Mouse (Mus musculus): ENCODE measurements around the gene Pik3r2.
A peak's percentile ranks its signal among the peaks of the same experiment; 100 is the strongest.

Pik3r2 gene

DNA sequence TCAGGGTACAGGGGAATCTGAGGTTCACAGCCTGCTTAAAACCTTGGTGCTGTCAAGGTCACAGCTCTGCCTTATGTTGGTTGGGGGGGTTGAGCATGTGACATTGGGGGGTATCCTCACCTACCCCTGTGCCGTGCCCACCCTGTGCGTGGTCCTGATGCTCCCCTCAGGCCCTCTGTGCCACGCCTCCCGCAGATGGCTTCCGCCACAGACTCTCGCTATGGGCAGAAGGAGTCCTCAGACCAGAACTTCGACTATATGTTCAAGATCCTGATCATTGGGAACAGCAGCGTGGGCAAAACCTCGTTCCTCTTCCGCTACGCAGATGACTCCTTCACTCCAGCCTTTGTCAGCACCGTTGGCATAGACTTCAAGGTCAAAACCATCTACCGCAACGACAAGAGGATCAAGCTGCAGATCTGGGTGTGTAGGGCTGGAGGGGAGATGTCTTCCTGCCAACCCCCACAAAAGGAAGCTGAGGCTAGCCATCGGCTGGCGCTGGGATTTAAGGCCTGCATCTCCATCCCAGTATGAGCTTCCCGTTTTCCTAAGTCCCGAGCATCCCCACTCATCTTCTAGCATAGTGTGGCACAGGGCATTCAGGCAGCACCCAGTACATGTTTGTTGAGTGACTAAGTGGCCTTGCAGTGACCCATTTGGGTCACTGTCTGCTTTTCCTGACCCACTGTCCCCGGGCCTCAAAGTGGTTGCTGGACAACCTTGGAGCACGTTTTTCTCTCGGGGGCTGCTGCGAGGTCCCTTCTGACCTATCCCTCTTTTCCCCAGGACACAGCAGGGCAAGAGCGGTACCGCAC is 20.6 kb downstream of the Pik3r2 start:
- peak; percentile 4 for DNase-seq

DNA sequence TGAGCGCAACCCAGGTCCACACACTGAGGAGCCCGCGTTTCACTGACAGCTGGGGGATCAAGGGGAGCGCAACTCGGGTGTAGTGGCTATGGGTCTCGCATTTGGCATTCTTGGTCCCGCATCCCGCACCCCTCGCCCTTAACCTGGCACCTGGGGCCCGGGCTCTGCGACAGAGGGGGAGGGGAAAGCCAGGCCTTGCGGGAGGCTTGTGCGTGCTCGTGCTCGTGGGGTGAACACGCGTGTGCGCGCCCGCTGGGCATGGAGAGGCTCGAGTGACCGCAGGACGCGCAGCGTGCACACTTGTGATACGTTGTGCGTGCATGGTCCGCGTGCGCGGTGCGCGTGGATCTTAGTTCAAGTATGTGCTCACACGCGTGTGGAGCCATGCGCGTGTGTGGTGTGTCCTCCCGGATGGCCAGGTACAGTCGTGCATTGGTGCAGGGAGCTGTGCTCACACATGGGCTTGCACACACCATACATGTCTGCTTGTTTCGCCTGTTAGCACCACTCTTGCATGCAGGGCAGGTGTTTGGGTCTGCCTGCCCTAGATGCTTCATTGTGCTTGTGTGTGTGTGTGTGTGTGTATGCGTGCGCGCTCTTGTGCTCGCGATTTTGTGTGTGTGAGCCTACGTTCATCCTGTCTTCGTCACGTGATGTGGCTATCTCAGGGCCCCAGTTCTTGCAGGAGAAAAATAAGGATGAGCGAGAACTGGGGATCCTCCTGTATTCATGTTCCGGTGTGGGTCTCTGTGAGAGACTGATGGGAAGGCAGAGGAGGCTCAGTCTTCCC is 21.4 kb downstream of the Pik3r2 start:
- DNase-seq: peak; percentile 84

DNA sequence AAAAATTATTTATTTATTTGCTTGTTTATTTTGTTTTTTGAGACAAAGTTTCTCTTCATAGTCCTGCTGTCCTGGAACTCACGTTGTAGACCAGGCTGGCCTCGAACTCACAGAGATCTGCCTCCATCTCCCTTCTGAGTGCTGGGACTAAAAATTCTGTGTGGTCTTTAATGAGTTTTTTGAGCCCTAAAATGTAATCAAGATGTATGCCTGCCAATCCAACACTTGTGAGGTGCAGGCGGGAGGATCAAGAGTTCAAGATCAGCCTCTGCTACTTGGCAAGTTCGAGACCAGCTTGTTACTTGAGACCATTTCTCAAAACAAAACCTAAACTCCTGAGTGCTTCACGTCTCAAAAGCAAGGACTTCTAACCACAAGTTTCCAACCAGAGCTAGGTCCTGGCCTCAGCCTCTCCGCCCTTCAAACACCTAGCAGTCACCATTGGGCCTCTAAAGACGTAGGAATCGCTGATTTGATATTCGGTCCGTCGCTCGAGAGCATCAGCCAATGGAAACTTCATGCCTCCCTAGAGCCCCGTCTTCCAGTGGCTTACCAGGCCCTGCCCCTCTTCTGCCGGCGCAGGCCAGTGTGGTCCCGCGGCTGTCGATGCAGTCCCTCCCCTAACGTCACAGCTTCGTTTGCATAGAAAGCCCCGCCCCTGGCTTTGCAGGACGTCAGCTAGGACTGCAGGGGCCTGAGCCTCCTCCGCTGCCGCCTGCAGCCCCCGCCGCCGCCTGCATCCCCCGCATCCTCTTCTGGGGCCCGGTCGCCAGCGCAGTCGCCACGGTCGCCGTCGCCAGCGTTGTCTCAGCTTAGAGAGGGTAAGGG is 22.3 kb downstream of the Pik3r2 start, which contains the start of gene Rab3a:
Rab3a (plus strand) TSS at position 637 of the 828 bp plus-strand sequence.
- DNase-seq: peak; percentile 99

DNA sequence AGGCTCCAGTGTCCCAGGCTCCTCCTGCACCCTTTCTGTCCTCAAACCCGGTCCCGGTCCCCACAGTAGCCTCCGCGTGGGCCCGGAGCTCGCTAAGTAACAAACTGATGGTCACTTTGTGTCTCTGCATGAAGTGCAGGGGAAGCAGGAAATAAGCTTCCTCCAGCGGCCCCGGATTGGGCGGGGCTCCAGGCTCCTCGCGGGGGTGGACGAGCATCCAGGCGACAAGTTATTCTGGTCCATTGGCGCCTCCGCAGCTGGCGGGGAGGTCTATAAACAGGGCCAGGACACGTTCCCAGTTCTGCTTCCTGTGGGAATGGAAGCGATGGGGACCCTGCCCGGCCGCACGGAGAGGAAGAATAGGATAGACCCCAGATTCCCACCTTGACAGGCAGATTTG is 23.4 kb downstream of the Pik3r2 start:
- DNase-seq: peak; percentile 96

DNA sequence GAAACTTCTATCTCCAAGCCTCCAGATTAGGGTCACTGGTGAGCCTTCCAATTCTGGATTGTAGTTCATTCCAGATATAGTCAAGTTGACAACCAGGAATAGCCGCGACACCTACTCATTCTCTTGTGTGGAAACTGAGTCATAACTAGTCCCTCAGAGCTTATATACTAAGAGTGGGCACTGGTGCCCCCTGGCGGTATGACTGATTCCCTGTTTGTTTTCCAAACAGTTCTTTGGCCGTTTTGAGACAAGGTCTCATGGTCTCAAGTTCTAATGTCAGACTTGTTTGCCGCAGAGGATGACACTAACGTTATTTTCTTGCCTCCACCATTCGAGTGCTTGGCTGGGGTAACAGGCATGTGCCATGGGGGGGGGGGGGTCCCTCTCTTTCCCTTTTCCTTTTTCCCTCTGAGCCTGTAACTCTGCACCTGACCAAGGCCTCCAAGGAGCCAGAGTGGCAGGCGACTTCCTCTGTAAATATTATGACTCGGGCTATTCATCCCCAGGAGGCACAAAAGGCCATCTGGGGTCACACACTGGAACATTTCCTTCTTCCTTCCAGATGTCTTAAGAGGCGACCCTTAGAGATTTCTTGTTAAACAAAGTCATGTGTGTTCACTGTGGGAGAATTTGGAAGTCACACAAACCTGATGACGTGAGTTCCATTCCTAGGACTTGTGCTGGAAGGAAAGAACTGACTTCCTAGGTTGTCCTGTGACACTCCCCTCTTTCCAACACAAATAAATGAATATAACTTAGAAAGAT is 24.3 kb downstream of the Pik3r2 start:
- DNase-seq: peak; percentile 86

DNA sequence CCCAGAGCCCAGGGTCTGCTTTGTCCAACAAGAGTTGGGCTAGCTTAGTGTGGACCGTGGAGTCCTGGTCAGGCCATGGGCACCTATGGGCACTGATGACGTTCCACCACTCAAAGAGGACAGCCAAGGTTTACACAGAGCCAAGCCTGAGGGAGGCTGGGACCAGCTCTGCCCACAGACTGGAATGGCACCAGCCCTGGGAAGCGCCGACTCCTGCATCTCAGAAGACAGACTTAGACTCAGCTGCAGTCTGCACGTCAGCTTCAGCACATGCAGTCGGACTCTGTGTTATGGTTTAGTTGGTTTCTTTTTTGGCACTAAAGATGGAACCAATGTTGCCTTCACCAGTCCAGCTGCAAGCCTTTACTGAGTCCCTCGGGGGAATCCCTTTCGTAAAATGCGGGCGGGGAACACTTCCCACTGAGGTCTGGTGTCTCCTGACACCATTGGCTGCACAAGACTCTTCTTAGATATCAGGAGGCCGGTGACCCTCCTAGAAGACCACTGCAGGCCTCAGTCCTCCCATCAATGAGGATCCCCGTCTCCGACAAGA is 26.3 kb downstream of the Pik3r2 start:
- DNase-seq: no peak

DNA sequence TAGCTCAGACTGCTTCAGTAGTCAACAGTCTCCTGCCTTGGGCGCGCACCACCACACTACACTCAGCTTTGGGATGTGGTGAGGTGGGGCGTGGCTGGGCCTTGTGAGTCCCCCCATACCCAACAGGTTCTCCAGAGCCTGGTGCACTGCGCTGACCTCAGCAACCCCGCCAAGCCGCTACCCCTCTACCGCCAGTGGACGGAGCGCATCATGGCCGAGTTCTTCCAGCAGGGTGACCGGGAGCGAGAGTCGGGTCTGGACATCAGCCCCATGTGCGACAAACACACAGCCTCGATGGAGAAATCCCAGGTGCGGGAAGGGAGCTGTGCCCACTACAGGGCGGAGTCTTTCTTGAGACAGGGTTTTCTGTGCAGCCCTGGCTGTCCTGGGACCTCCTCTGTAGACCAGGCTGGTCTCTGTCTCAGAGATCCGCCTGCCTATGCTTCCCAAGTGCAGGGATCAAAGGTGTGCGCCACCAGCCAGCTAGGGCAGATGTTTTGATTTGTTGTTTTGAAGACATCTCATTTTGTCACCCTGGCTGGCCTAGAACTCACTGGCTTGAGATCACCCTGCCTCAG is 27.3 kb downstream of the Pik3r2 start:
- DNase-seq: peak; percentile 6

DNA sequence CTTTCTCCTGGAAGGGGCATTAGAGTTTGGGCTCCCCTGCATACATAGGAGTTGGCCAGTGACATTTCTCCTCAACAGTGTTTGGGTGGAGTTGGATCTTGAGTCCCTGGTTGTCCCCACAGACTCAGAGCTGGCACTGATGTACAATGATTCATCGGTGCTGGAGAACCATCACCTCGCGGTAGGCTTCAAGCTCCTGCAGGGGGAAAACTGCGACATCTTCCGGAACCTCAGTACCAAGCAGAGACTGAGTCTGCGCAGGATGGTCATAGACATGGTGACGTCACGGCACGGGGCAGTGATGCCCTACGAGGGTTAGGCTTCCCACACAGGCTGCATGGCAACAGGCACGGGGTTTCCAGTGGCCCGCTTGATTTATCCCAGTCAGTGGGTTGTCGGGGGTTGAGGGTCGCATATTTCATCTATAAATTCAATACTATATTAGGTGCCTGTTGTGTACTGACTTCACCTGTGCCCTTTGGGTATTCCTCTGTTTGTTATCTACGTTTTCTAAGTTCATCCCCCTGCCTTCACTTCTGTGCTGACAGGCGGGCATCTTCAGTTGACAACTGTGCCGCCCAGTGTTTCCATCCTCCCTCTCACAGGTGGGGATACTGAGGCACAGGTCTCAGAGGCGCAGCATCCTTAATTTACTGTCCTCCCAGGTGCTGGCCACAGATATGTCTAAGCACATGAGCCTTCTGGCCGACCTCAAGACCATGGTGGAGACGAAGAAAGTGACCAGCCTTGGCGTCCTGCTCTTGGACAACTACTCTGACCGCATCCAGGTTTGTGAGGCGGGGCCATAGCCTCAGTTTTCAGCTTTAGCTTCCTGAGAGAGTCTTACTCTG is 28.0 kb downstream of the Pik3r2 start:
- DNase-seq: peak; percentile 1

DNA sequence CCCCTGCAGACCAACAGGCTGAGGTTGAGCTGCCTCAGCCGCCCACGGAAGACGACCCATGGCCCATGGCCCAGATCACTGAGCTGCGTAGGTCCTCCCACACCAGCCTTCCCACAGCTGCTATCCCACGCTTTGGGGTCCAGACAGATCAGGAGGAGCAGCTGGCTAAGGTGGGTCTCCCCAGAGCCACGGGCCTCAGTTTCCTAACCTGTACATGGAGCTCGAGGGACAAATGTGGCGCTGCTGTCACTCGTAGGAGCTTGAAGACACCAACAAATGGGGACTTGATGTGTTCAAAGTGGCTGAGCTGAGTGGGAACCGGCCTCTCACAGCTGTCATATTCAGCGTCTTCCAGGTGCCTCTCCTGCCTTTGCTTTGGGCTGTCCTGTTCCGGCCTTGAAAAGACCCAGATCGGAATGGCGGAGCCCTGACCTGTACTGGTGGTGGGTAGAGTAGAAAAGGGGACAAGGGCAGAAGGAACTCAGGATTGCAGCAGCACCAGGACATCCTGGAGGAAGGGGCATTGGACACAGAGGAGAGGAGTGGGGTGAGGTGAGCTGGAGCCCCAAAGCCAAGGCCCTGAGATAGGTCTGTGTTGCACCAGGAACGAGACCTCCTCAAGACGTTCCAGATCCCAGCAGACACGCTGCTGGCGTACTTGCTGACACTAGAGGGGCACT is 29.2 kb downstream of the Pik3r2 start:
- peak; percentile 0 for DNase-seq

DNA sequence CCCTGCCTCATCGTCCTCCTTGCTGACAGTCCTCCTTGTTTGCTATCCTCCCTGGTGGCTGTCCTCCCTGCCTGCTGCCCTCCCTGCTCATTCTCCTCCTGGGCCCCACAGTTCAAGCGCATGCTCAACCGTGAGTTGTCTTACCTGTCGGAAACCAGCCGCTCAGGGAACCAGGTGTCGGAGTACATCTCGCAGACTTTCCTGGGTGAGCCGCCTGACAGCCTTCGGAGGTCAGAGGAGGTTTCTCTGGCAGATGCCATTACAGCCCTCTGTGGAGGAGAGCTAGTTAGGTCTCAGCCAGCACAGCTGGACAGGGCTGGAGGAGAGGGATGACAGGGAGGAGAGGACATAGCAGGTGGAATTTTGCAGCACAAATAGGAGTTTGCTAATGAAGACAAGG is 29.8 kb downstream of the Pik3r2 start:
- no peak for DNase-seq

DNA sequence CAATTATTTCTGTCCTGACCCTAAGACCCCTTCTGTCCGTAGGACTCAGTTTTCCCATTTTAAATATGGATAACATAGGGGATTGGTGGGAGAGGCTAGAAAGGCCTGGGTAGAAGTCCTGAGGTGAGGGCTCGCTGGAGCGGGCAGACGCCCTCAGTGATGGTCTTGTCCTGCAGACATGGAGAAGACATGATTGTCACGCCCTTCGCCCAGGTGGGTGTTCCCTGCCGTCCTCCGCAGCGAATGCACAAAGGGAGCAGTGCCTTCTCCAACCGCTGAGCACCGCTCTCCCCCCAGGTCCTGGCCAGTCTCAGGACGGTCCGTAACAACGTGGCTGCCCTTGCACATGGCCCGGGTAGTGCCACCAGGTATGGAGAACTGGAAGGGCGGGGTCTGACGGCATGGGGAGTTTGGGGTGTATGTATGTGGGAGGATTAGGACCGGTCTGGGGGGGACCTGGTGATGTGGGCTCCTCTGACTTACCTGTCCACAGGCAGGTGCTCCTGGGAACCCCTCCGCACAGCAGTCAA is 30.8 kb downstream of the Pik3r2 start:
- peak; percentile 2 for DNase-seq

DNA sequence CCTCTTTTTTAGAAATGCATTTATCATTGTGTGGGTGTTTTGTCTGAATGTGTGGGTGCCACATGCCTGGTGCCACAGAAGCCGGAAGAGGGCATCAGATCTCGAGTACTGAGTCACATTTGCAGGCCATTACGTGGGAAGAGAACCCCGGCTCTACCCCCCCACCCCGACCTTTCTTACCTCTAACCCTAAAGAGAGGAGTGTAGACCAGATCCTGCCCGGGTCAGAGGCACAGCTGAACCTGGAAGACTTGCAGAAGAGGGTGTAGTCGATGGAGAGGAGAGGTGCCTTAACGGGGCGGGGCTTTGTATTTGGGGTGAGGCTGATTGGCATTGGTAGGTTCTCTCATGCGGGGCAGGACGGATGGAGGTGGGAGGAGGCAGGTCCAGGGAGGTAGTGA is 31.7 kb downstream of the Pik3r2 start:
- DNase-seq: peak; percentile 7

DNA sequence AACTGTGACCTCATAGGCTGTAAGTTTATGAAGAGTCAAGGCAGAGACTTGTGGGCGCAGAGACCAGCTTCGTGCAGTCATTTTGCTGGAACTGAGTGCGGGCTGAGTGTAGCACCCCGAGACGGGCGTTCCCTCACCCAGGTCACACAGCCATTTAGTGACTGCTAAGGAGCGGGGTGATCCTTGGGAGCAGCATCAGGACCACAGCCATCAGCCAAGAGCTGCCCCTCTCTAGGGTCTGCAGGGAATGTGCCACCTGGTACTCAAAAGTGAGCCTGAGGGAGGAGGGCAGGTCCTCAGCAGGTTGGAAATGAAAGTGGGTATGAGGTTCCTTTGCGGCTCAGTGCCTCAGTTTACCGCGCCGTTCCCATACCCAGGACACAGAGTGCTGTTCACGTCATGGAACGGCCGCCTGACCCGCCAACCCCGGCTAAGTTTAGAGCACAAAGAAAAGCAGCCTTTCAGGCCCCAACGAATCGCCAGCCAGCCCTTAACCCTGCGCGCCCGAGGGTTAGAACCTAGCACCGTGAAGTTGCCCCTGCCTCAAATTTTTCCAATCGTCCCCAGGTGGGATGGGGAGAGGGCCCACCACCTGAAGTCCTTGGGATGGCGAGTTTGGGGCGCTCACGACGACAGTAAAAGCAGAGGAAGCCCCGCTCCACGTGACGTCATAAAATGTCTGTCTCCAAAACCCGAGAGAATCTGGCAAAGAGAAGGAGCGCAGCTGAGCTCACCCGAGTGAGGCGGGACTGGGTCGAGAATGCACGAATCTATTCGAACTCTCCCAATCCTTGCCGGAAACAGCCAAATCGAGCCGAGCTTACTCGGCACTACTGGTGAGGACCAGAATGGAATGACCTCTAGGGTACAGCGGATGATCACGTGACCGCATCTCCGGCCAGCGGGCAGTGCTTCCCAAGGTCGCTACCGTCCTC is 32.6 kb downstream of the Pik3r2 start:
- peak; percentile 67 for DNase-seq

DNA sequence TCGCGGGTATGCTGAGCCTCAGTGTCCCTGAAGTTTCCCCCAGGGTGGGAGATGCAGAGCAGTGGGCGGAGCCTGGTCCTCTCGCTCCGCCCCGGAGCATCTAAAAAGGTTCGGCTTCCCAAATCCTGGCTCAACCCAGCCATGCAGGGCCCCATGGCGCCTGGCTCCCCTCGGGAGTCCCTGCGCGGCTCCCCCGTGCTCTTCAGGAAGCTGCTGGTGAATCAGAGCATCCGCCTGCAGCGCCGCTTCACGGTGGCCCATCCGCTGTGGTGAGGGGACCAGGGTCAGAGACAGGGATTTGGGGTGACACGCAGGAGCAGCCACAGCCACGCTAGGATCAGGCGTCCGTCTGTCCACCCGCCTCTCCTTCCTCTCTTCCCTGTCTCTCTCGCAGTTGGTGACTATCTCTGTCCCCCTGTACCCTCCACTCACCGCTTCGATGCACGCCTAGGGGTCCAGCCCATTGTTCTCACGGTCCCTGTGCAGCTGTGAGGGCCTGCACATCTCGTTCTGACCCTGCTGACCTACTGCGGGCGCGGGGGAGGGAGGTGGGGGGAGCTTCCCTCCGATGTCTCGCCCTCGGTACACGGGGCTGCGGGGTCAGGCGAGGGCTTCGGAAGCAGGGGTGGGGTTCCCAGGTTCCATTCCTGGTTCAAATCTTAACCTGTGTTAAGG is 33.4 kb downstream of the Pik3r2 start:
- DNase-seq: no peak

DNA sequence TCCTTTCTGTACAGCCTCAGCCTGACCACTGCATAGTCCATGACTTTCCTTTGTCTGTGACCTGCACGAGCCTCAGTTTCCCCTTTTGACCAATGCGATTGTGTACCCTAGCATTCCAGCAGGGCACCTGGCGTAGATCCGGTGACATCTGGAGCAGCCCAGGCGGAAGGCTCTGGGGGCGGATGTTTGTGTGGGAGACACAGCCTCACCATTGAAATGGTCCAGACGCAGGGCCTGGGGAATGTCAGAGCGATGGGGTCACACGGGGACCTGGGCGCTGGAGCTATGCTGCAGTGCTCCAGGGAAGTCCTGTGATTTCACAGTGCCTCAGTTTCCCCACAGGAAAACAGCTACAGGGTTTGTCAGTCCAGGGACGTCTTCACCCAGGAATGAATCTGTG is 34.3 kb downstream of the Pik3r2 start:
- no peak for DNase-seq

DNA sequence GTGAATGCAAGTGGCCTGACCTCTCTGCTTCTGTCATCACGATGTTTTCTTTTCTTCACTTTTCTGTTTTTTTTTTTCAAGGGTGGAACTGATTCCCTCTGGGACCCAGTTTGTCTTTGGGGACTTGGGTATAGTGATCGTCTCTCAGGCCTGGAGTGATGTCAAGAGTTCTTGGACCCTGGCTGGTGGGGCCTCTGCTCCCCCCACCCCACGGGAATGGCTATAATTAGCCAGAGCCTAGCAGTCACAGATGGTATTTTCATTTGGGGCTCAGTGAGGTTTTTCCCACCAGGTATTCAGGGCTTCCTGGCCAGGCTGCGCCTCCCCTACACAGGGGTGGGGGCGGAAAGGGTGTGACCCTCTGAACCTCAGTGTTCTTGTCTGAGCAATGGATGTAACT is 34.9 kb downstream of the Pik3r2 start:
- DNase-seq: no peak

DNA sequence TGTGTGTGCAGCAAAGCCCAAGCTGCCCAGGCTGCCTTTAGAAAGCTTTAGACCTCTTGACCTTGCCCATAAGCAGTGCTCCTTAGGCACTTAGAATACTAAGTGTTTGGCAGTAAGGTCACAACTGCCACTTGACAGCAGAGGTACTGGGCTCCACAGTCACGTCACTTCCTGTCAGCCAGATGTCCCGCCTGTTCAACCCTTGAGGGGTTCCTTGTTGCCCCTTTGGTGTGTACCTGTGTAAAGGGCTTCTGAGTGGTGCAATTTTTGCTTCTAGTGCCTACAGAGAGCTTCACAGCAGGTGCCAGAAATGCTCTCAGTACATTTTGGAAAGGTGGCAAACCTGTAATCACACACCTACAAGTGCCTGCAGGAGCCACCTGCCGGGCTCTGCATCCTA is 38.3 kb downstream of the Pik3r2 start:
- peak; percentile 75 for DNase-seq

DNA sequence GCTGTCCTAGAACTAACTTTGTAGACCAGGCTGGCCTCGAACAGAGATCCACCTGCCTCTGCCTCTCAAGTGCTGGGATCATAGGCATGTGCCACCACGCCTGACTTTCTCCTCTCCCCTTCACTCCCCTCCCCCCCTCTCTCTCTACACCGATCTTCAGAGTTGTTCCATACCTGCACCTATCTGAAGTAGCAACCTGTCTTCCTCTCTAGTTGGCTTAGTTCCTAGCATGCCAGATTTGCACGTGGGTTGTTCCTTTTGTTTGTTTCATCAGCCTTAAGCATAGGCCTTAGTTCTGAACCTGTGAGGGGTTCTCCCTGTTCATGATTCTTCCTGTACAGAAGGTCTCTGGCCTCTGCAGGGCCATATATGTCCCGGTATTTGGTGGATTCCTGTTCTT is 38.8 kb downstream of the Pik3r2 start:
- DNase-seq: no peak
